Mouse (Mus musculus): ENCODE data around the gene Itga11.

DNA sequence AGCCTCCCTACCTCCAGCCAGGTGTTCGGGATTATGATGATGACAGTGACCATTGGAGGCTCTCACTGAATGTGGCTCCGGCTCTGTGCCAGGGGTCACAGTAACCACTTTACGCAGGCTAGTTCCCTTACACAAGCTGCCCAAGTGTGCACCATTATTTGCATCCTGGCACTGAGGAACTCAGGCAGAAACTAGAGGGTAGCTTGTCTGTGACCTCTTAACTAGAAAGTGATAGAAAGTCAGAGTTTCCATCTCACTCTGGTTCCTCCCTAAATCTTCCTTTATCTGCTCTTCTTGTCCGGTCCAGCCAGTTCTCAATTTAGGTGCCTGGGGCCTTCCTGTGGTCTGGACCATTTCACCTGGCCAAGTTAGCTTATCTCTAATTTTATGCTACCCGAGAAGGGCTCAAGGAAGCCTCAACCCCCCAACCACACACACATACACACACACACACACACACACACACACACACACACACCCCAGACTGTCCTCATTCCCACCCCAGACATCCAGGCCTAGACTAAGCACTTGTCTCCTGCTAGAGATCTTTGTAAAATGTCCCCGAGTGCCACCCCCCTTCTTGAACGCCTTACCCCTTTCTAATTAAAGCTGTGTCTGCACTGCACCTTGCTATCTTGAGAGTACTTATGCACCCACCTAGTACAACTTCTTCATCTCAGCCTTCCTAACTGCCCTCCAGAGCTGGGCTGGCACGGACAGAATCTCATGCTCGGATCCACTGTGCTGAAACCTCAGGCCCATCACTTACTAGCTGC lies 138.9 kb downstream of the Itga11 start:
- TF ChIP-seq GATA1 (IDR thresholded peaks at IDR 0.05; ENCODE audit: borderline replicate concordance, low read length) (no peak), FLI1 (IDR thresholded peaks at IDR 0.05; ENCODE audit: low read length) (no peak)

Measured in megakaryocyte, embryonic 14.5 days (primary cell).